Mouse (Mus musculus) lung, postnatal 10 days (tissue): Measurements from ENCODE around the gene Wars.

ENCODE experiments used
- DNase-seq: peaks from one replicate; pipeline ENCODE4 v3.0.0; 2021

The Wars gene

GRCm38 (mm10) chr12:108905620-108906302, 11.8 kb upstream of the Wars start:
- DNase-seq = no peak

DNA sequence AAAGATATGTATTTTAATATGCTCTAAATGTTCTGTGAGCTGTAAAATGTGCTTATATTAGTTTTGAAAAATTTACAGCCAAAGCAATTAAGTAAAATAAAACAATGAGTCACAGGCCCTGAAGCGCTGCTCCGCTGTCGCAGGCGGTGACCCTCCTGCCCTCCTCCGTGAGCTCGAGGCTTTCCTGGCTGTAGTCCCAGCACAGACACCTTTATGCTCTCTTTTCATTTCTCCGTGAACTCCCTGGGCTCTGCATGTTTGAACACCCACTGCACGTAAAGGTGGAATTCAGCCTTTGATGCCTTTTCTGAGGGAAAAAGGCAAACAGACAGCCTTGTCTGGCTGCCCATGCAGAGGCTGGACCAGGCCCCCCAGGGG, 10.3 kb upstream of the Wars start:
- DNase-seq = no peak

DNA sequence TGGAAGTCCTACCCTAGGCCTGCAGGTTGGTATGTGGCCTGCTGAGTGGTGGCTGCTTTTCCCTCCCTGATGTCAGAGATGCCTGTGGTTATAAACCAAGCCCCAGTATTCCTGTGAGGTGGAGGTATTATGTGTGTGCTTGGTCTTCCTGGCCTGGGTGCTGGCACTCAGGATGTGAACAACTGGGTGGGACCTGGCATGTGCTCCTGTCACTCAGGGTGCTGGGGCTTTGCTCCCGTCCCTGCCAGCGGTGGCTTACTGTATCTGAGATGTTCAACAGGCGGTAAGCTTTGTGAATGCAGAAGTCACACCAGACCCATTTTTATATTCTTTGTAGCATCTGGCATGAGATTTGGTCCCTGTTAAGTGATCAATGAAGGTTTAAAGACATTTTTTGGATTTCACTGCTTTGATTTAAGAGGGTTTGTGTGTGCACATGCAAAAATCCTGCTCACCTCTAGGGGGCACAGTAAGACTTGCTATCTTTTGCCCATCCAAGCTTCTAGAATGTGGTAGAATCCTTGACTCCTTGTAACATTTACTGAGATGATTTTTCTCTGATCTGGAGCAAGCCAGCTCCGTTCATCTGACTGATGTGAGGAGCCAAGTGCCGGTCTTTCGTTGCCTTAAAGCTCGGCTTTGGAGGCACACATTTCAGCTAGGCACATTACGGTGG, 9.8 kb upstream of the Wars start:
- peak; percentile 79 for DNase-seq

GRCm38 (mm10) chr12:108902940-108903339, 9.0 kb upstream of the Wars start:
- DNase-seq = peak; percentile 62

DNA sequence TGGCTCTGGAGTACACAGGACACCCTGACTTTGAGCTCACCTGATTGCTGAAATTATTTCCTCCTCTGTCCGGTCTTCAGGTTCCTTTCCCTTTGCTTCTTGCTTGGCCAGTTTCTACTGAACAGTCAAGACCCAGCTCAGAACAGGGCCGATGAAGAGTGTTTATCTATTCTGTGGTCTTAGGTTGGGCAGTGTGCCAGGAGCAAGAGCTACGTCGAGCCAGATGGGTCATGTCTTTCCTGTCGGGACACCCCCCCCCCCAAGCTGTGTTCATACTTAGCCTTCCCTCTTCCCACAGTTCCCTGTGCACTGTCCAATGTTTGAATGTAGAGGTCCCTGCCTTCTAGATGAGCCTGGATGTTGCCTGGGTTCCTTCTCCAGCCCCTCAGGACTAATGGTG, 7.4 kb upstream of the Wars start:
- DNase-seq = no peak

- peak; percentile 65 for DNase-seq
Measured at GRCm38 (mm10) chr12:108896006-108896405, 2.0 kb upstream of the Wars start.

GRCm38 (mm10) chr12:108894432-108894816, 450 bp upstream of the Wars start:
- no peak for DNase-seq

- DNase-seq = peak; percentile 55
Measured at GRCm38 (mm10) chr12:108892989-108893714, 822 bp downstream of the Wars start, which contains the start of gene Wdr25. Gene Wdr25 (plus strand): TSS chr12:108893631.

DNA sequence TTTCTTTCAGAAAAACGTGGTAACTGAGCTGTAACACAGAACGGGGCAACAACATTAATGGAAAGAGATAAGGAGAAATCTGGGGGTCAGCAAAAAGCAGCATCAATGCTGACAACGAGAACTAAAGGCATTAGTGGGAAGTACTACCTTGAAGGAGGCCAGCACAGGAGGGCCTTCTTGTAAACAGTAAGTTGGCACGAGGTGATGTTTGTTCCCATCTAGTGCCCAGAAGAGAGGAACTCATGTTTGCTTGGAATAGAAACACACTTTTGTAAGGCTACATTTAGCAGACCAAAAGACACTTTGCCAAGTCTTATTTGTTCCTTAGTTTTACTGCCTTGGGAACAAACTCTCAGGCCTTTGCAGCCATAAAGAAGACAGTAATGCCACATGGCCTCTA, 5.3 kb downstream of the Wars start:
- no peak for DNase-seq

DNA sequence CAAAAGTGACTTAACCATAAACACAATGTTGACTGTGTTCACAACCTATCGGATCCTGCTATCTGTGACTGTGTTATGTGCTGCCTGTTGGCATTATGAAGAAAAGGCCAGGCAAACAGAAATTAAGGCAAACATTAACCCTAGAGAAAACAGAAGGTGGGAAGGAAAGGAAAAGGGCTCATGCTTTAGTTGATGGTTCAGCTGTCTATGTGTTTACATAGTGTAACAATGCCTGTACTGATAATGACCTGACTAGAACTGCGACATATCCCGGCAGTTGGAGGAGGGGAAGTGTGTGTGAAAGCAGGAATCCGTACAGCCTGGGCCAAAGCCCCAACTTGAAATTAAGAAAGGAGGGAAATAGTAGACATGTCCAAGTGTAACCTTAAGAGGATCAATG, 6.9 kb downstream of the Wars start:
- no peak for DNase-seq

DNA sequence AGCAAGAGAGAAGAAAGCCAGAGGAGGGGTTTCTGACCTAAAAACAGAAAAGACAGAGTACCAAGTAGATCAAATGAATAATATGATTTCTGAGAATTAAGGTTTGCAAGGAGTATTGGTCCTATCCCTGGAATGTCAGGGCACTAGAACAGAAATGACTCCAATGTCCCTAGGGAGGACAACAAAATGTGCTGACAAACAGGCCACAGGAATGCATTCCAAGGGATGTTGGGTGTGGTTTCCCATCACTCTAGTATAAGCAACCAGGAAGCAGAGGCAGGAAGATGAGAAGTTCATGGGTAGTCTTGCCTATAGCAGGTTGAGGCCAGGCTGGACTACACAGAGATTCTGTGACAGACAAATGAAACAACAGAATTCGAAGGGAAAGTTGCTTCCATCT, 8.1 kb downstream of the Wars start:
- DNase-seq = no peak

GRCm38 (mm10) chr12:108882776-108883175, 11.2 kb downstream of the Wars start:
- no peak for DNase-seq

- no peak for DNase-seq
Measured at GRCm38 (mm10) chr12:108881192-108881591, 12.8 kb downstream of the Wars start.

- no peak for DNase-seq
Measured at GRCm38 (mm10) chr12:108880606-108881005, 13.4 kb downstream of the Wars start.

DNA sequence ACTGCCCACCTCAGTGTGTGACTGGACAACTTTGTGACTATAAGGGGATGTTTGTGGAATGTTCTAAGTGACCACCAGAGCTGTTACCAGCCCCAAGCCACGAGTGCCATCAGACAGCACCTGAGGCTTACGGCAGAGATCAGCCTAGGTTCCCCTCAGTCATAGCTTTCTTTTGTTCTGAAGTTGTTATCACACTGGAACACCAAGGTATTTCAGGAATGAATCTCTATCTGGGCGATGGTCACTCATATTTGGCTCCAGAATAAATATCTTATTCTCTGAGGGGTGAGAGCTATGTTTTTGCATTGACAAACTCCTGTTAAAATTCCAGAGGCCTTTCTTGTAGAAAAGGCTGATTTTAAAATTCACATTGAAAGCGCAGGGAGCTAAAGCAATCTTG, 14.8 kb downstream of the Wars start:
- DNase-seq = no peak

- DNase-seq = no peak
Measured at GRCm38 (mm10) chr12:108873122-108873521, 20.9 kb downstream of the Wars start.

DNA sequence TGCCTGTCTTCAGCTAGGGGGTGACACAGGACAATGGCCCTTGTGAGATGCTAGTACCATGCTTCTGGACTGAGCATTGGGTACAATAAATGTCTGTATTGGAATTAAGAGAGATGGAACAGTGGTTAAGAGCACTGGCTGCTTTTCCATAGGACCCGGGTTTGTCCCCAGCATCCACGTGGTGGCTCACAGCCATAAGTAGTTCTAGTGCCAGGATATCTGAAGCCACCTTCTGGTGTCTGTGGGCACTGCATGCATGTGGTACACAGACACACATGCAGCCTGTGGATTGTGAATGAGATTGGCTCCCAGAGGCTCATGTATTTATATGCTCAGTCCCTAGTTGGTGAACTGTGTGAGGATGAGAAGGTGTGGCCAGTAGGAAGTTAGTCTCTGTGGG, 24.4 kb downstream of the Wars start:
- DNase-seq = no peak

GRCm38 (mm10) chr12:108865007-108865494, 28.9 kb downstream of the Wars start:
- peak; percentile 54 for DNase-seq

- DNase-seq = no peak
Measured at GRCm38 (mm10) chr12:108858486-108858885, 35.5 kb downstream of the Wars start.

- peak; percentile 73 for DNase-seq
Measured at GRCm38 (mm10) chr12:108857589-108858184, 36.3 kb downstream of the Wars start.

DNA sequence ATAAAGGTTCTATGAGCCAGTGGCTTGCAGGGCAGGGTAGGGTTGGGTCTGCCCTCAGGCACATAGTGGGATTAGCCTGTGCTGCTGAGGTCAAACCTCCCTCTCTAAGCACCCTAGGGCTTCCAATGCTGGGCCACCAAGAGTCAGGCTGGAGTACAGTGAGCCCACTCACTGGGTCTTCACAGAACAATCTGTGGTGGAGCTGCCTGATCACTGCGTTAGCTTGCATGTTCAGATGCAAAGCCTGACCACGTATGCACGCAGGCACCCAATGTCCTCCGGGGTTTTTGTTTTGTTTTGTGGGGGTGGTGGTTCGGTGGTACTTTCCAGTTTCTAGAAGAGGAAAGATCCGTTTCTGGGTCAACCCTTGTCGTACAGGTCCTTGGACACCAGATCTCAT, 36.9 kb downstream of the Wars start:
- no peak for DNase-seq

GRCm38 (mm10) chr12:108856186-108856585, 37.8 kb downstream of the Wars start:
- no peak for DNase-seq

GRCm38 (mm10) chr12:108855081-108855480, 38.9 kb downstream of the Wars start:
- no peak for DNase-seq
